Comparison of ENCODE assay signal across 26 mouse cellular contexts in genomic region chr2:51448121-51448520, GRCm38 (mm10).
"Had no signal": no experiment of that assay in that cellular context is flagged by ENCODE, and none has a peak within 500 bp of the region (broad histone marks: within the 10 kb centered on the region; RNA-seq: fewer than 3 reads in every experiment).

No protein-coding gene starts in this region.

- H3K27me3 ChIP-seq: embryonic facial prominence, embryonic 12.5 days; embryonic facial prominence, embryonic 13.5 days; embryonic facial prominence, embryonic 15.5 days; forebrain, embryonic 12.5 days; forebrain, embryonic 13.5 days; forebrain, embryonic 15.5 days had no signal

- H3K36me3 ChIP-seq: embryonic facial prominence, embryonic 10.5 days; embryonic facial prominence, embryonic 12.5 days; embryonic facial prominence, embryonic 13.5 days; embryonic facial prominence, embryonic 15.5 days; forebrain, embryonic 10.5 days; forebrain, embryonic 12.5 days; forebrain, embryonic 15.5 days; heart, embryonic 10.5 days had no signal

- H3K4me1 ChIP-seq: forebrain, embryonic 13.5 days; forebrain, embryonic 15.5 days; heart, embryonic 10.5 days had no signal

- H3K4me3 ChIP-seq: embryonic facial prominence, embryonic 10.5 days; embryonic facial prominence, embryonic 12.5 days; embryonic facial prominence, embryonic 13.5 days; embryonic facial prominence, embryonic 15.5 days; erythroblast, embryonic 14.5 days; forebrain, embryonic 10.5 days; forebrain, embryonic 12.5 days; forebrain, embryonic 13.5 days; forebrain, embryonic 15.5 days; gastrocnemius, adult 2 months; heart, adult 2 months; heart, embryonic 10.5 days had no signal

- H3K9me3 ChIP-seq: embryonic facial prominence, embryonic 10.5 days; embryonic facial prominence, embryonic 12.5 days; embryonic facial prominence, embryonic 13.5 days; embryonic facial prominence, embryonic 15.5 days; forebrain, embryonic 10.5 days; forebrain, embryonic 13.5 days; forebrain, embryonic 15.5 days; heart, embryonic 10.5 days had no signal

- H3K4me2 ChIP-seq: embryonic facial prominence, embryonic 12.5 days; embryonic facial prominence, embryonic 13.5 days; embryonic facial prominence, embryonic 15.5 days; forebrain, embryonic 12.5 days; forebrain, embryonic 13.5 days; forebrain, embryonic 15.5 days had no signal

- ATAC-seq: forebrain, embryonic 13.5 days; forebrain, embryonic 14.5 days; forebrain, embryonic 15.5 days; forebrain, embryonic 16.5 days; forebrain, postnatal 0 days had no signal

- DNase-seq: cerebellum, adult 9-11 months; cerebellum, postnatal 10 days; cerebellum, postnatal 14 days; cerebellum, postnatal 25 days; cerebellum, postnatal 36 days; embryo, embryonic 11 days; forebrain, postnatal 0 days; gastrocnemius, adult 2 months; gastrocnemius, postnatal 10 days; gastrocnemius, postnatal 14 days; gastrocnemius, postnatal 25 days; gastrocnemius, postnatal 36 days; heart, adult 18-20 months; heart, adult 2 months had no signal

- H3K9ac ChIP-seq: embryonic facial prominence, embryonic 12.5 days; embryonic facial prominence, embryonic 13.5 days; embryonic facial prominence, embryonic 15.5 days; forebrain, embryonic 12.5 days; forebrain, embryonic 13.5 days; forebrain, embryonic 15.5 days; forebrain, postnatal 0 days had no signal

- H3K27ac ChIP-seq: embryonic facial prominence, embryonic 10.5 days; embryonic facial prominence, embryonic 12.5 days; embryonic facial prominence, embryonic 13.5 days; embryonic facial prominence, embryonic 15.5 days; forebrain, embryonic 10.5 days; forebrain, embryonic 12.5 days; forebrain, embryonic 13.5 days; forebrain, embryonic 15.5 days; gastrocnemius, adult 2 months; heart, adult 2 months; heart, embryonic 10.5 days had no signal
